In genomic region chr10:3565126-3565525, GRCm38 (mm10) we compare ENCODE assay signal across 29 mouse cellular contexts. TPM values are rescaled to one million over a fixed set of nuclear protein-coding genes. Genes with fewer than 3 reads are reported as not detected.
DNase-seq lines count a peak whose midpoint lies in the region; ATAC-seq and TF ChIP-seq lines count a peak whose summit lies in the region.
"Had no signal": no experiment of that assay in that cellular context is flagged by ENCODE, and none has a peak within 500 bp of the region (broad histone marks: within the 10 kb centered on the region; RNA-seq: fewer than 3 reads in every experiment).

No protein-coding gene starts in this region.

- no peak overlapping the region for H3K9ac ChIP-seq in kidney, embryonic 15.5 days
- no peak overlapping the region for H3K9ac ChIP-seq in liver, adult 2 months (ENCODE audit: low read depth, low read length)
- no peak overlapping the region for H3K9ac ChIP-seq in liver, embryonic 11.5 days (ENCODE audit: low read depth, low read length)
- H3K9ac ChIP-seq in neural tube, embryonic 15.5 days (replicated peaks) = no peak overlapping the region
- H3K9ac ChIP-seq: embryonic facial prominence, embryonic 13.5 days; forebrain, embryonic 12.5 days; forebrain, embryonic 15.5 days; heart, embryonic 12.5 days; heart, embryonic 15.5 days; hindbrain, embryonic 13.5 days had no signal

- WGBS in kidney, embryonic 15.5 days = 20% methylated on average over 4 of the region's 4 CpGs
- 40% methylated on average over 4 of the region's 4 CpGs for WGBS in kidney, adult 2 months
- 29% methylated on average over 4 of the region's 4 CpGs for WGBS in liver, adult 2 months
- 64% methylated on average over 4 of the region's 4 CpGs for WGBS in liver, embryonic 11.5 days
- 69% methylated on average over 4 of the region's 4 CpGs for WGBS in neural tube, embryonic 15.5 days

- peak; percentile 89 for ATAC-seq in kidney, embryonic 15.5 days (replicated peaks; ENCODE audit: low FRiP score)
- ATAC-seq in liver, embryonic 11.5 days (replicated peaks; ENCODE audit: low FRiP score) = no peak
- ATAC-seq in neural tube, embryonic 15.5 days (ENCODE audit: low FRiP score) = no peak
- ATAC-seq: CD4-positive, CD25-positive, alpha-beta regulatory T cell, adult 4 months; forebrain, embryonic 15.5 days had no signal

- peaks cover 16% of the 10 kb centered on the region for H3K4me1 ChIP-seq in kidney, embryonic 15.5 days
- no peaks in the 10 kb centered on the region; the same call in 1 of the 2 replicates for H3K4me1 ChIP-seq in kidney, adult 2 months (ENCODE audit: control insufficient read depth, insufficient read depth, low read length)
- H3K4me1 ChIP-seq in liver, adult 2 months (ENCODE audit: control insufficient read depth, insufficient read depth, low read length) = no peaks in the 10 kb centered on the region
- no peaks in the 10 kb centered on the region for H3K4me1 ChIP-seq in liver, embryonic 11.5 days (replicated peaks; ENCODE audit: control insufficient read depth, insufficient read depth, low read length)
- 0 out of 2 replicates have a peak, but pooled peaks cover 2% of the 10 kb centered on the region for H3K4me1 ChIP-seq in neural tube, embryonic 15.5 days
- H3K4me1 ChIP-seq: forebrain, embryonic 12.5 days; forebrain, embryonic 15.5 days; heart, embryonic 15.5 days; hindbrain, embryonic 10.5 days; hindbrain, embryonic 13.5 days had no signal

- DNase-seq in kidney, adult 2 months = no peak
- DNase-seq in liver, adult 2 months (ENCODE audit: extremely low read depth, low read depth, low spot score) = peak; percentile 62
- DNase-seq in liver, embryonic 11.5 days (ENCODE audit: low spot score) = no peak
- DNase-seq in brain, embryonic 14.5 days (ENCODE audit: low read depth) = peak; percentile 5
- DNase-seq: adrenal gland, adult 2 months; adrenal gland, postnatal 14 days; cerebellum, adult 11-12 months; cerebellum, adult 8-10 months; cerebellum, postnatal 36 days; embryo, embryonic 11 days; gastrocnemius, postnatal 25 days; heart, adult 18-20 months; heart, postnatal 10 days; heart, postnatal 36 days had no signal

- no peak overlapping the region for H3K4me2 ChIP-seq in kidney, embryonic 15.5 days
- H3K4me2 ChIP-seq in liver, embryonic 11.5 days = no peak overlapping the region
- H3K4me2 ChIP-seq in neural tube, embryonic 15.5 days = no peak overlapping the region
- H3K4me2 ChIP-seq: embryonic facial prominence, embryonic 13.5 days; forebrain, embryonic 12.5 days; forebrain, embryonic 15.5 days; heart, embryonic 12.5 days; heart, embryonic 15.5 days; hindbrain, embryonic 13.5 days had no signal

- TF ChIP-seq POLR2A in kidney, adult 2 months (IDR thresholded peaks at IDR 0.05; ENCODE audit: low read depth, low read length) = no peak
- TF ChIP-seq POLR2A in liver, adult 2 months (IDR thresholded peaks at IDR 0.05; ENCODE audit: extremely low read depth, insufficient read depth, low read length) = no peak
- no peak for TF ChIP-seq POLR2A in brain, embryonic 14.5 days (IDR thresholded peaks at IDR 0.05; ENCODE audit: borderline replicate concordance, extremely low read depth, insufficient read depth, insufficient read length, poor library complexity, severe bottlenecking)

- no peaks in the 10 kb centered on the region for H3K9me3 ChIP-seq in kidney, embryonic 15.5 days (replicated peaks)
- no peaks in the 10 kb centered on the region for H3K9me3 ChIP-seq in liver, embryonic 11.5 days (ENCODE audit: control insufficient read depth, low read length)
- H3K9me3 ChIP-seq in neural tube, embryonic 15.5 days (replicated peaks) = no peaks in the 10 kb centered on the region
- H3K9me3 ChIP-seq: embryonic facial prominence, embryonic 10.5 days; embryonic facial prominence, embryonic 13.5 days; forebrain, embryonic 12.5 days; forebrain, embryonic 15.5 days; heart, embryonic 12.5 days; heart, embryonic 15.5 days; hindbrain, embryonic 10.5 days; hindbrain, embryonic 13.5 days had no signal

- no peaks in the 10 kb centered on the region for H3K36me3 ChIP-seq in kidney, embryonic 15.5 days
- H3K36me3 ChIP-seq in kidney, adult 2 months (ENCODE audit: control insufficient read depth, insufficient read depth, low read length) = no peaks in the 10 kb centered on the region
- H3K36me3 ChIP-seq in liver, adult 2 months (ENCODE audit: control insufficient read depth, insufficient read depth, low read length) = no peaks in the 10 kb centered on the region
- no peaks in the 10 kb centered on the region for H3K36me3 ChIP-seq in liver, embryonic 11.5 days (ENCODE audit: control insufficient read depth, insufficient read depth, low read length)
- H3K36me3 ChIP-seq in neural tube, embryonic 15.5 days = no peaks in the 10 kb centered on the region
- H3K36me3 ChIP-seq: embryonic facial prominence, embryonic 10.5 days; embryonic facial prominence, embryonic 13.5 days; forebrain, embryonic 12.5 days; forebrain, embryonic 15.5 days; heart, embryonic 12.5 days; heart, embryonic 15.5 days; hindbrain, embryonic 10.5 days; hindbrain, embryonic 13.5 days had no signal

- no peak for TF ChIP-seq CTCF in kidney, adult 2 months (conservative IDR thresholded peaks at IDR 0.05; ENCODE audit: insufficient read depth, insufficient read length, low read depth, low read length)
- TF ChIP-seq CTCF in liver, adult 2 months (IDR thresholded peaks at IDR 0.05; ENCODE audit: low read depth, low read length) = no peak
- TF ChIP-seq CTCF in brain, embryonic 14.5 days (IDR thresholded peaks at IDR 0.05; ENCODE audit: borderline replicate concordance, extremely low read depth, insufficient read depth, insufficient read length) = no peak

- H3K27ac ChIP-seq in kidney, embryonic 15.5 days = 0 out of 2 replicates have a peak overlapping the region, but pooled peaks have one; percentile 47
- H3K27ac ChIP-seq in kidney, adult 2 months (ENCODE audit: insufficient read depth, low read depth, low read length) = no peak overlapping the region
- no peak overlapping the region for H3K27ac ChIP-seq in liver, adult 2 months (replicated peaks; ENCODE audit: insufficient read depth, low read depth, low read length)
- no peak overlapping the region for H3K27ac ChIP-seq in liver, embryonic 11.5 days (ENCODE audit: low read depth, low read length)
- H3K27ac ChIP-seq in neural tube, embryonic 15.5 days (replicated peaks) = no peak overlapping the region
- H3K27ac ChIP-seq: embryonic facial prominence, embryonic 10.5 days; embryonic facial prominence, embryonic 13.5 days; forebrain, embryonic 12.5 days; forebrain, embryonic 15.5 days; heart, embryonic 15.5 days; hindbrain, embryonic 10.5 days; hindbrain, embryonic 13.5 days had no signal

- no peak overlapping the region for H3K4me3 ChIP-seq in kidney, embryonic 15.5 days (replicated peaks)
- no peak overlapping the region for H3K4me3 ChIP-seq in kidney, adult 2 months (ENCODE audit: insufficient read depth, low read depth, low read length)
- H3K4me3 ChIP-seq in liver, adult 2 months (ENCODE audit: insufficient read depth, low read depth, low read length) = no peak overlapping the region
- H3K4me3 ChIP-seq in liver, embryonic 11.5 days (ENCODE audit: low read depth, low read length) = no peak overlapping the region
- H3K4me3 ChIP-seq in neural tube, embryonic 15.5 days (replicated peaks) = no peak overlapping the region
- H3K4me3 ChIP-seq: embryonic facial prominence, embryonic 10.5 days; embryonic facial prominence, embryonic 13.5 days; erythroblast, embryonic 14.5 days; forebrain, embryonic 12.5 days; forebrain, embryonic 15.5 days; heart, embryonic 12.5 days; heart, embryonic 15.5 days; hindbrain, embryonic 10.5 days; hindbrain, embryonic 13.5 days had no signal

- H3K27me3 ChIP-seq in kidney, embryonic 15.5 days = no peaks in the 10 kb centered on the region
- no peaks in the 10 kb centered on the region for H3K27me3 ChIP-seq in kidney, adult 2 months (replicated peaks; ENCODE audit: control insufficient read depth, insufficient read depth, low read length)
- H3K27me3 ChIP-seq in liver, adult 2 months (ENCODE audit: control insufficient read depth, insufficient read depth, low read length) = no peaks in the 10 kb centered on the region
- no peaks in the 10 kb centered on the region for H3K27me3 ChIP-seq in liver, embryonic 11.5 days (replicated peaks; ENCODE audit: control insufficient read depth, insufficient read depth, low read length)
- H3K27me3 ChIP-seq in neural tube, embryonic 15.5 days (replicated peaks) = no peaks in the 10 kb centered on the region
- H3K27me3 ChIP-seq: embryonic facial prominence, embryonic 13.5 days; forebrain, embryonic 12.5 days; forebrain, embryonic 15.5 days; heart, embryonic 12.5 days; heart, embryonic 15.5 days; hindbrain, embryonic 13.5 days had no signal

- no peaks in the 10 kb centered on the region for H3K79me2 ChIP-seq in liver, adult 2 months (ENCODE audit: control insufficient read depth, insufficient read depth, low read length)

RNA-seq across cellular contexts. Expression of gene Iyd, which starts 25.1 kb away (rescaled TPM):
- polyA plus RNA-seq in kidney, embryonic 15.5 days (2015; fragmentation: Nextera tagmentation; extraction: Ambion mirVana) = 5.1 and 5.2 TPM in 2 replicates
- 28.1 and 30.7 TPM in 2 replicates for polyA plus RNA-seq in kidney, adult 2 months (2012; rRNA removed)
- total RNA-seq in liver, adult 2 months (2014; rRNA removed) = 96.9 and 112 TPM in 2 replicates
- 47.7 and 49.9 TPM in 2 replicates for polyA plus RNA-seq in liver, adult 2 months (2012; rRNA removed)
- 3.6 and 4.0 TPM in 2 replicates for polyA plus RNA-seq in liver, embryonic 11.5 days (2014; fragmentation: Nextera tagmentation; extraction: Ambion mirVana)
- polyA plus RNA-seq in brain, embryonic 14.5 days (2012; rRNA removed) = 0.20 and 0.30 TPM in 2 replicates
- polyA plus RNA-seq in neural tube, embryonic 15.5 days (2015; fragmentation: Nextera tagmentation; extraction: Ambion mirVana) = 0.37 and 0.45 TPM in 2 replicates
- total RNA-seq: gastrocnemius, adult 8-10 months; gastrocnemius, postnatal 25 days; heart, adult 18-20 months; heart, postnatal 36 days; MEL had no signal
- polyA plus RNA-seq: C2C12; CD4-positive, CD25-positive, alpha-beta regulatory T cell, adult 4 months; embryonic facial prominence, embryonic 10.5 days; erythroblast, embryonic 14.5 days; forebrain, embryonic 12.5 days; hindbrain, embryonic 10.5 days had no signal

Comparison
In these comparisons a context has a peak if more than half of its experiments do, and no peak if none do; other contexts are left out.
1. DNase-seq: peak in liver, adult 2 months (single experiment) and brain, embryonic 14.5 days (single experiment); none in kidney, adult 2 months (single experiment) and liver, embryonic 11.5 days (single experiment).